Mouse (Mus musculus) bone marrow, adult 2 months (tissue): ENCODE measurements around the gene Mrpl39.

Experiments used
- CTCF ChIP-seq: fragments of 200-500 bp; IDR thresholded peaks from 2 replicates; pipeline ENCODE4 v1.5.1; 2011; ENCODE audit warnings: low read length, control low read depth; ENCODE audit not compliant: control insufficient read depth, insufficient read depth
- POLR2A ChIP-seq: fragments of 200-500 bp; IDR thresholded peaks from 2 replicates; pipeline ENCODE4 v1.6.1; 2011; ENCODE audit warnings: low read depth, mild to moderate bottlenecking, control low read depth, low read length, borderline replicate concordance; ENCODE audit not compliant: control insufficient read depth

GRCm38 (mm10) chr16:84703129-84703768 is 32.3 kb downstream of the Mrpl39 start:
- TF ChIP-seq CTCF, result no peak
- no peak for TF ChIP-seq POLR2A
